Mouse (Mus musculus) small intestine, adult 2 months (tissue): Measurements from ENCODE around the gene Rybp.

Experiments
- CTCF ChIP-seq: fragments of 200-500 bp; IDR thresholded peaks from 2 replicates; pipeline ENCODE4 v1.5.1; 2012; ENCODE audit warnings: low read depth, mild to moderate bottlenecking, control low read depth, inconsistent platforms, low read length, moderate library complexity, mixed read lengths; ENCODE audit not compliant: insufficient replicate concordance, insufficient read length; ENCODE audit errors: extremely low read depth
- POLR2A ChIP-seq: fragments of 200-500 bp; IDR thresholded peaks from 2 replicates; pipeline ENCODE4 v1.6.1; 2012; ENCODE audit warnings: low read depth, mild to moderate bottlenecking, control low read depth, inconsistent platforms, low read length, moderate library complexity

DNA sequence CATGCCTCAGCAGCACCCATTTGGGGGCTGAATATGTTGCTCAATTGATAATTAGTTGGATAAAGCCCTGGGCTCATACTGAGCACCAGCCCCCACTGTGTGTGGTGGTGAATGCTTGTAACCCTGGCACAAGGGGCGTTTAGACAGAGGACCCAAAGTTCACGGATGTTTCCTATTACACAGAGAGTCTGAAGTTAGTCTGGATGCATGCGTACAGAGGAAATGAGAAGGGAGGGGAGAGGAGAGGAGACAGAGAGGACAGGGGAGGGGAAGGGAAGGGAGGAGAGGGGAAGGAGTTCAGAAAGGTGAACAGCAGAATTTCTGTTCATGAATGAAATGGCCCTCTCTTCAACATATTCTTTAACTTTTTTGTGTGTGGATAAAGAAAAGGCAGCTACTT, 13.5 kb upstream of the Rybp start:
- TF ChIP-seq CTCF (no peak), POLR2A (no peak)
